Mouse (Mus musculus) erythroblast, embryonic 14.5 days (primary cell): Measurements from ENCODE around the gene Gm21317.
"Not testable (repeated sequence)": the region's sequence is repeated elsewhere in the genome, so short reads cannot be mapped to it uniquely, and the experiment has no call there.

Source experiments
- GATA1 ChIP-seq: IDR thresholded peaks from 2 replicates; pipeline ENCODE4 v1.6.1; 2012; ENCODE audit warnings: low read length, inconsistent platforms, mixed read lengths
- TAL1 ChIP-seq: IDR thresholded peaks from 3 replicates; pipeline ENCODE4 v1.6.1; 2012; ENCODE audit warnings: low read length, inconsistent platforms, mixed read lengths

DNA sequence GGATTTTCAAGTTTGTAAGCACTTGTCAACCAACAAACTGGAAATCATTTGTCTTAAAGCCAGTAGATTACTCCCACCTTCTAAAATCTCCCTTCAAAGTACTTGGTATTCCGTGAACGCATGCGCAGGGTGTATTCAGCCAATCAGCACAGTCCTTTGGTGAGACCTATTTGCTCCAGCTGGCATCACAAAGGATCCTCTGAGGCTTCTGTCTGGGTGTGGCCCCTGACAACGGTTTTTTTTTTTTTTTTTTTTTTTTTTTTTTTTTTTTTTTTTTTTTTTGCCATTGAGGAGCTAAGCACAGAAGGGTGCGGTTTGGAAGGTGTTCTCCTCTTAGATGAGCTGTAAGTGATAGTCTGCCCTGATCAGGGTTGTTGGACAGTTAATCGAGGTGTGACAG, at the start of gene Gm21317:
- TF ChIP-seq TAL1, GATA1: not testable (repeated sequence)
